Mouse (Mus musculus): ENCODE measurements around the gene Ubtf.

Gene Ubtf

GRCm38 (mm10) chr11:102317298-102317900 is 2.1 kb downstream of the Ubtf start:
- DNase-seq = peak; percentile 72 to 84

- peak; percentile 89 to 93 for DNase-seq
Observed at GRCm38 (mm10) chr11:102316572-102317297, 2.8 kb downstream of the Ubtf start.

- DNase-seq = no peak
Observed at GRCm38 (mm10) chr11:102315690-102316571, 3.6 kb downstream of the Ubtf start.

- no peak for DNase-seq
Observed at GRCm38 (mm10) chr11:102314321-102314720, 5.2 kb downstream of the Ubtf start.

- no peak for DNase-seq
Observed at GRCm38 (mm10) chr11:102312586-102312985, 7.0 kb downstream of the Ubtf start.

GRCm38 (mm10) chr11:102311966-102312365 is 7.6 kb downstream of the Ubtf start:
- no peak for DNase-seq

GRCm38 (mm10) chr11:102310768-102311695 is 8.5 kb downstream of the Ubtf start:
- DNase-seq = peak in 1 of 2 experiments; percentile 35

- peak in 1 of 2 experiments; percentile 27 for DNase-seq
Observed at GRCm38 (mm10) chr11:102309821-102310617, 9.5 kb downstream of the Ubtf start.

- DNase-seq = peak; percentile 98 to 99
Observed at GRCm38 (mm10) chr11:102308979-102309378, 10.6 kb downstream of the Ubtf start.

- no peak for DNase-seq
Observed at GRCm38 (mm10) chr11:102308104-102308503, 11.4 kb downstream of the Ubtf start.

- DNase-seq = no peak
Observed at GRCm38 (mm10) chr11:102305359-102305758, 14.2 kb downstream of the Ubtf start.

GRCm38 (mm10) chr11:102304141-102304540 is 15.4 kb downstream of the Ubtf start:
- DNase-seq = no peak

- DNase-seq = peak; percentile 77 to 82
Observed at GRCm38 (mm10) chr11:102299839-102300238, 19.7 kb downstream of the Ubtf start.

GRCm38 (mm10) chr11:102297577-102298556 is 21.7 kb downstream of the Ubtf start:
- no peak for DNase-seq

- peak; percentile 98 to 99 for DNase-seq
Observed at GRCm38 (mm10) chr11:102296491-102297472, 22.8 kb downstream of the Ubtf start, which contains the start of gene Atxn7l3. Atxn7l3 (minus strand) TSS chr11:102296631.

- peak; percentile 74 to 85 for DNase-seq
Observed at GRCm38 (mm10) chr11:102295598-102296471, 23.7 kb downstream of the Ubtf start.

- no peak for DNase-seq
Observed at GRCm38 (mm10) chr11:102294887-102295597, 24.5 kb downstream of the Ubtf start.

Data from kidney, postnatal 4 days (tissue).